Mouse (Mus musculus) stomach, embryonic 16.5 days (tissue): ENCODE measurements around the gene Arhgap23. TPM values are rescaled to one million over a fixed set of nuclear protein-coding genes. Genes with fewer than 3 reads are reported as not detected.

Experiments
- ATAC-seq: fragments of 200-750 bp; cut with Nextera tagmentation; 2 replicates; pipeline ENCODE4 v1.8.0; 2017; ENCODE audit warnings: moderate number of reproducible peaks, moderate TSS enrichment; ENCODE audit not compliant: insufficient read depth, low FRiP score
- H3K27ac ChIP-seq: fragments of 300-500 bp; sonication (generic); 2 replicates; pipeline ENCODE4 v1.5.1; 2014; ENCODE audit warnings: low read length
- H3K27me3 ChIP-seq: fragments of 300-500 bp; sonication (generic); 2 replicates; pipeline ENCODE4 v1.6.1; 2014; ENCODE audit warnings: low read length, control low read depth, mixed read lengths; ENCODE audit not compliant: control insufficient read depth, insufficient read depth
- H3K36me3 ChIP-seq: fragments of 300-500 bp; sonication (generic); 2 replicates; pipeline ENCODE4 v1.6.1; 2014; ENCODE audit warnings: low read length; ENCODE audit not compliant: control insufficient read depth, insufficient read depth
- H3K4me1 ChIP-seq: fragments of 300-500 bp; sonication (generic); 2 replicates; pipeline ENCODE4 v1.6.1; 2014; ENCODE audit warnings: low read length, control low read depth, mixed read lengths; ENCODE audit not compliant: control insufficient read depth, insufficient read depth
- H3K4me2 ChIP-seq: fragments of 300-500 bp; sonication (generic); 2 replicates; pipeline ENCODE4 v1.6.1; 2014; ENCODE audit warnings: low read depth, low read length, mixed read lengths
- H3K4me3 ChIP-seq: fragments of 300-500 bp; sonication (generic); replicated peaks from 2 replicates; pipeline ENCODE4 v1.5.1; 2014; ENCODE audit warnings: mild to moderate bottlenecking, low read length
- H3K9ac ChIP-seq: fragments of 300-500 bp; sonication (generic); 2 replicates; pipeline ENCODE4 v1.6.1; 2014; ENCODE audit warnings: low read length
- H3K9me3 ChIP-seq: fragments of 300-500 bp; sonication (generic); replicated peaks from 2 replicates; pipeline ENCODE4 v1.6.1; 2016; ENCODE audit warnings: low read length, control low read depth; ENCODE audit not compliant: control insufficient read depth
- WGBS: fragments of 180-500 bp; shearing (Covaris S2); extraction: QIAGEN DNeasy Blood & Tissue Kit; methylation state at CpG from one replicate; pipeline ENCODE4 v1.1.7; 2014; 5-methylcytosine and 5-hydroxymethylcytosine counted together
- polyA plus RNA-seq: library from polyadenylated mRNA; unstranded; fragments of >200 nt; fragmentation: Nextera tagmentation; extraction: Ambion mirVana; gene quantifications from 2 replicates; pipeline ENCODE4 v1.2.1, GENCODE M21; 2015

Arhgap23 gene
- 4.4 and 4.8 TPM in 2 replicates for polyA plus RNA-seq

- Histone ChIP-seq H3K27me3 (no peaks in the 10 kb centered on the region), H3K9ac (peak within 1 kb of the TSS; percentile 87), H3K36me3 (no peaks in the 10 kb centered on the region), H3K9me3 (no peaks in the 10 kb centered on the region), H3K27ac (peak within 1 kb of the TSS; percentile 88), H3K4me1 (peaks cover 18% of the 10 kb centered on the region), H3K4me3 (peak within 1 kb of the TSS; percentile 83), H3K4me2 (peak within 1 kb of the TSS; percentile 84)
- under 1% methylated on average over 29 of the region's 29 CpGs for WGBS
- ATAC-seq = peak; percentile 86
Observed at GRCm38 (mm10) chr11:97415330-97415711, at the start of gene Arhgap23. Gene Arhgap23, plus strand, starts transcription at chr11:97415533.

GRCm38 (mm10) chr11:97365556-97365955 is 49.8 kb upstream of the Arhgap23 start:
- no peaks in the 10 kb centered on the region for H3K27me3 ChIP-seq
- H3K36me3 ChIP-seq = no peaks in the 10 kb centered on the region
- no peak overlapping the region for H3K27ac ChIP-seq
- H3K9me3 ChIP-seq = no peaks in the 10 kb centered on the region
- 70% methylated on average over 1 of the region's 1 CpGs for WGBS
- H3K4me3 ChIP-seq = no peak overlapping the region
- no peak for ATAC-seq
- no peak overlapping the region for H3K9ac ChIP-seq
- 0 out of 2 replicates have a peak overlapping the region, but pooled peaks have one; percentile 69 for H3K4me2 ChIP-seq
- H3K4me1 ChIP-seq = peaks cover 30% of the 10 kb centered on the region

GRCm38 (mm10) chr11:97368501-97368900 is 46.8 kb upstream of the Arhgap23 start:
- H3K4me1 ChIP-seq = peaks cover 25% of the 10 kb centered on the region
- H3K4me2 ChIP-seq = no peak overlapping the region
- no peak overlapping the region for H3K9ac ChIP-seq
- no peak overlapping the region for H3K27ac ChIP-seq
- no peak for ATAC-seq
- no peaks in the 10 kb centered on the region for H3K27me3 ChIP-seq
- H3K36me3 ChIP-seq = no peaks in the 10 kb centered on the region
- H3K9me3 ChIP-seq = no peaks in the 10 kb centered on the region
- no peak overlapping the region for H3K4me3 ChIP-seq
- WGBS = 82% methylated on average over 5 of the region's 5 CpGs

- no peak for ATAC-seq
- no peaks in the 10 kb centered on the region for H3K9me3 ChIP-seq
- H3K27me3 ChIP-seq = no peaks in the 10 kb centered on the region
- H3K9ac ChIP-seq = no peak overlapping the region
- no peak overlapping the region for H3K4me2 ChIP-seq
- H3K4me3 ChIP-seq = no peak overlapping the region
- H3K36me3 ChIP-seq = no peaks in the 10 kb centered on the region
- 65% methylated on average over 7 of the region's 7 CpGs for WGBS
- peaks cover 8% of the 10 kb centered on the region for H3K4me1 ChIP-seq
- H3K27ac ChIP-seq = no peak overlapping the region
Observed at GRCm38 (mm10) chr11:97370329-97371091, 44.8 kb upstream of the Arhgap23 start.

GRCm38 (mm10) chr11:97372159-97372864 is 43.0 kb upstream of the Arhgap23 start:
- no peak overlapping the region for H3K4me2 ChIP-seq
- ATAC-seq = no peak
- no peaks in the 10 kb centered on the region for H3K9me3 ChIP-seq
- no peaks in the 10 kb centered on the region for H3K36me3 ChIP-seq
- no peak overlapping the region for H3K9ac ChIP-seq
- 60% methylated on average over 6 of the region's 6 CpGs for WGBS
- H3K27ac ChIP-seq = peak overlapping the region; percentile 44; the same call in 1 of the 2 replicates
- H3K4me1 ChIP-seq = peaks cover 4% of the 10 kb centered on the region; the same call in 1 of the 2 replicates
- H3K4me3 ChIP-seq = no peak overlapping the region
- H3K27me3 ChIP-seq = no peaks in the 10 kb centered on the region

GRCm38 (mm10) chr11:97373402-97373801 is 41.9 kb upstream of the Arhgap23 start:
- no peak overlapping the region for H3K27ac ChIP-seq
- no peaks in the 10 kb centered on the region for H3K9me3 ChIP-seq
- no peak overlapping the region for H3K4me3 ChIP-seq
- H3K4me2 ChIP-seq = no peak overlapping the region
- ATAC-seq = no peak
- H3K36me3 ChIP-seq = peaks cover 4% of the 10 kb centered on the region; the same call in 1 of the 2 replicates
- H3K9ac ChIP-seq = no peak overlapping the region
- 77% methylated on average over 2 of the region's 2 CpGs for WGBS
- H3K27me3 ChIP-seq = no peaks in the 10 kb centered on the region
- H3K4me1 ChIP-seq = no peaks in the 10 kb centered on the region

- Histone ChIP-seq H3K4me2 (no peak overlapping the region), H3K36me3 (peaks cover 11% of the 10 kb centered on the region), H3K4me1 (no peaks in the 10 kb centered on the region), H3K9ac (no peak overlapping the region), H3K27ac (no peak overlapping the region), H3K27me3 (no peaks in the 10 kb centered on the region), H3K9me3 (no peaks in the 10 kb centered on the region), H3K4me3 (no peak overlapping the region)
- no peak for ATAC-seq
- WGBS = 64% methylated on average over 3 of the region's 3 CpGs
Observed at GRCm38 (mm10) chr11:97380036-97380435, 35.3 kb upstream of the Arhgap23 start.

GRCm38 (mm10) chr11:97383017-97383416 is 32.3 kb upstream of the Arhgap23 start:
- WGBS = 86% methylated on average over 2 of the region's 2 CpGs
- no peak overlapping the region for H3K4me2 ChIP-seq
- H3K4me3 ChIP-seq = no peak overlapping the region
- H3K4me1 ChIP-seq = no peaks in the 10 kb centered on the region
- H3K27me3 ChIP-seq = no peaks in the 10 kb centered on the region
- no peak overlapping the region for H3K9ac ChIP-seq
- no peaks in the 10 kb centered on the region for H3K9me3 ChIP-seq
- H3K36me3 ChIP-seq = peaks cover 16% of the 10 kb centered on the region
- H3K27ac ChIP-seq = no peak overlapping the region
- no peak for ATAC-seq

- no peaks in the 10 kb centered on the region for H3K27me3 ChIP-seq
- H3K9ac ChIP-seq = no peak overlapping the region
- H3K9me3 ChIP-seq = no peaks in the 10 kb centered on the region
- no peak overlapping the region for H3K4me2 ChIP-seq
- H3K4me1 ChIP-seq = no peaks in the 10 kb centered on the region
- ATAC-seq = no peak
- H3K4me3 ChIP-seq = no peak overlapping the region
- WGBS = 54% methylated on average over 2 of the region's 2 CpGs
- H3K36me3 ChIP-seq = peaks cover 13% of the 10 kb centered on the region; the same call in 1 of the 2 replicates
- H3K27ac ChIP-seq = no peak overlapping the region
Observed at GRCm38 (mm10) chr11:97383764-97384163, 31.6 kb upstream of the Arhgap23 start.
